Mouse (Mus musculus): Measurements from ENCODE around the gene Bsg. TPM values are rescaled to one million over a fixed set of nuclear protein-coding genes. Genes with fewer than 3 reads are reported as not detected.

The Bsg gene
- polyA plus RNA-seq, 1 experiment from 2014 or later = 900 TPM

GRCm38 (mm10) chr10:79726090-79726489 lies 21.8 kb downstream of the Bsg start:
- no peak overlapping the region for H3K9ac ChIP-seq (ENCODE audit: low read length)
- H3K4me1 ChIP-seq (replicated peaks; ENCODE audit: control insufficient read depth, insufficient read depth, low read length) = no peaks in the 10 kb centered on the region
- no peaks in the 10 kb centered on the region for H3K27me3 ChIP-seq (replicated peaks; ENCODE audit: control insufficient read depth, insufficient read depth, low read length)
- H3K36me3 ChIP-seq (ENCODE audit: control insufficient read depth, insufficient read depth, low read length) = no peaks in the 10 kb centered on the region
- ATAC-seq (replicated peaks; ENCODE audit: low FRiP score, low TSS enrichment, low read depth) (no peak), DNase-seq (ENCODE audit: low spot score) (peak; percentile 66)
- H3K9me3 ChIP-seq (ENCODE audit: control insufficient read depth, low read length) = no peaks in the 10 kb centered on the region
- H3K27ac ChIP-seq (ENCODE audit: low read depth) = no peak overlapping the region
- WGBS = 42% methylated on average over 11 of the region's 11 CpGs
- H3K4me2 ChIP-seq (ENCODE audit: low read length) = no peak overlapping the region
- no peak overlapping the region for H3K4me3 ChIP-seq (ENCODE audit: low read depth, low read length)

- Histone ChIP-seq H3K9ac (ENCODE audit: low read length) (no peak overlapping the region), H3K9me3 (ENCODE audit: control insufficient read depth, low read length) (0 out of 2 replicates have a peak, but pooled peaks cover 5% of the 10 kb centered on the region), H3K4me3 (ENCODE audit: low read depth, low read length) (no peak overlapping the region), H3K4me1 (replicated peaks; ENCODE audit: control insufficient read depth, insufficient read depth, low read length) (no peaks in the 10 kb centered on the region), H3K27me3 (replicated peaks; ENCODE audit: control insufficient read depth, insufficient read depth, low read length) (no peaks in the 10 kb centered on the region), H3K4me2 (ENCODE audit: low read length) (no peak overlapping the region), H3K36me3 (ENCODE audit: control insufficient read depth, insufficient read depth, low read length) (no peaks in the 10 kb centered on the region), H3K27ac (ENCODE audit: low read depth) (no peak overlapping the region)
- DNase-seq (ENCODE audit: low spot score) (no peak), ATAC-seq (replicated peaks; ENCODE audit: low FRiP score, low TSS enrichment, low read depth) (no peak)
- 75% methylated on average over 28 of the region's 28 CpGs for WGBS
These were observed 24.3 kb downstream of the Bsg start for GRCm38 (mm10) chr10:79728323-79729249.

DNA sequence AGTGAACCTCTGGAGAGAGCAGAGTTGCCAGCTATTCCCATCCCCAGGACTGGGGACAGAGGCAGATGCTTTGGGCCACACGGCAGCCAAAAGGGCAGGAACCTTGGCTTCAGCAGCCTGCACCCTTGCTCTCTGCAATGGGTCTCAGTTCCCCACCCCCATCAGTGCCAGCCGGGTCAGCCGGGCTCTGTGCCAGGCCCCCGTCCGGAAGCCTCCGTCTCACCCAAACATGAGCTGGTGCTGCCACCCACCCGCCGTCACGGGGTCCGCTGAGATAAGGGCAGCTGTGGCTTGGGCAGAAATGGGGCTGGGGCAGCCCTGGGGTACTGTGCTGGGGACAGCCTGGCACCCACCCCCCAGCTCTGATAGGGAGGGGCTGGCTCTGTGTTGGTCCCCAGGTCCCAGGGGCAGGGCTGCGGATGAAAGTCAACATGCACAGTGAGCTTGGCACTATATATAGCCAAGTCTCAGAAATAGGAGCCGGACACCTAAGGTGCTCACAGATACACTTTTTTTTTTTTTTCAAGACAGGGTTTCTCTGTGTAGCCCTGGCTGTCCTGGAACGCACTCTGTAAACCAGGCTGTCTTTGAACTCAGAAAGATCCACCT lies 25.2 kb downstream of the Bsg start:
- no peak overlapping the region for H3K27ac ChIP-seq (ENCODE audit: low read depth)
- WGBS = 82% methylated on average over 13 of the region's 13 CpGs
- H3K9me3 ChIP-seq (ENCODE audit: control insufficient read depth, low read length) = 0 out of 2 replicates have a peak, but pooled peaks cover 5% of the 10 kb centered on the region
- no peak for ATAC-seq (replicated peaks; ENCODE audit: low FRiP score, low TSS enrichment, low read depth)
- no peak overlapping the region for H3K9ac ChIP-seq (ENCODE audit: low read length)
- H3K4me2 ChIP-seq (ENCODE audit: low read length) = no peak overlapping the region
- no peaks in the 10 kb centered on the region for H3K4me1 ChIP-seq (replicated peaks; ENCODE audit: control insufficient read depth, insufficient read depth, low read length)
- no peak for DNase-seq (ENCODE audit: low spot score)
- no peaks in the 10 kb centered on the region for H3K36me3 ChIP-seq (ENCODE audit: control insufficient read depth, insufficient read depth, low read length)
- H3K4me3 ChIP-seq (ENCODE audit: low read depth, low read length) = no peak overlapping the region
- H3K27me3 ChIP-seq (replicated peaks; ENCODE audit: control insufficient read depth, insufficient read depth, low read length) = no peaks in the 10 kb centered on the region

DNA sequence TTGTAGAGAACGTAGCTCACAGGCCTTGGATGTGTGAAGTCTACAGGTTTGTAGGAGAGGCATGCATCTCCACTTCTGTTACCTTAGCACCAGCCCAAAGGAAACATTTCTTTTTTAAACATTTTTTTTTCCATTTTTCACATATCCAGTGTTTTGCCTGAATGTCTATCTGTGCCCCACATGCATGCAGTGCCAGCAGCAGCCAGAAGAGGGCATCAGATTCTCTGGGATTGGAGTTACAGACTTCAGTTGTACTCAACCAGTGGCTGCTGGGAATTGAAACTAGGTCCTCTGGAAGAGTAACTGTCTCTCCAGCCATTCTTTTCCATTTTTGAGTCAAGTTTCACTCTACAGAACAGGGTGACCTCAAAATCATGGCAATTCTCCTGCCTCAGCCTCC lies 28.2 kb downstream of the Bsg start:
- no peaks in the 10 kb centered on the region for H3K4me1 ChIP-seq (replicated peaks; ENCODE audit: control insufficient read depth, insufficient read depth, low read length)
- H3K9me3 ChIP-seq (ENCODE audit: control insufficient read depth, low read length) = peaks cover 30% of the 10 kb centered on the region
- 82% methylated on average over 1 of the region's 1 CpGs for WGBS
- no peak for DNase-seq (ENCODE audit: low spot score)
- H3K9ac ChIP-seq (ENCODE audit: low read length) = no peak overlapping the region
- no peak overlapping the region for H3K27ac ChIP-seq (ENCODE audit: low read depth)
- H3K36me3 ChIP-seq (ENCODE audit: control insufficient read depth, insufficient read depth, low read length) = peaks cover 17% of the 10 kb centered on the region
- ATAC-seq (replicated peaks; ENCODE audit: low FRiP score, low TSS enrichment, low read depth) = no peak
- H3K4me3 ChIP-seq (ENCODE audit: low read depth, low read length) = no peak overlapping the region
- H3K4me2 ChIP-seq (ENCODE audit: low read length) = no peak overlapping the region
- H3K27me3 ChIP-seq (replicated peaks; ENCODE audit: control insufficient read depth, insufficient read depth, low read length) = no peaks in the 10 kb centered on the region; the same call in 1 of the 2 replicates

- Histone ChIP-seq H3K27ac (ENCODE audit: low read depth) (no peak overlapping the region), H3K9ac (ENCODE audit: low read length) (no peak overlapping the region), H3K9me3 (ENCODE audit: control insufficient read depth, low read length) (peaks cover 43% of the 10 kb centered on the region), H3K4me1 (replicated peaks; ENCODE audit: control insufficient read depth, insufficient read depth, low read length) (no peaks in the 10 kb centered on the region), H3K4me3 (ENCODE audit: low read depth, low read length) (no peak overlapping the region), H3K4me2 (ENCODE audit: low read length) (no peak overlapping the region), H3K36me3 (ENCODE audit: control insufficient read depth, insufficient read depth, low read length) (peaks cover 31% of the 10 kb centered on the region), H3K27me3 (replicated peaks; ENCODE audit: control insufficient read depth, insufficient read depth, low read length) (no peaks in the 10 kb centered on the region; the same call in 1 of the 2 replicates)
- 94% methylated on average over 15 of the region's 15 CpGs for WGBS
- ATAC-seq (replicated peaks; ENCODE audit: low FRiP score, low TSS enrichment, low read depth) (no peak), DNase-seq (ENCODE audit: low spot score) (no peak)
These were observed 29.6 kb downstream of the Bsg start for GRCm38 (mm10) chr10:79733847-79734246.

DNA sequence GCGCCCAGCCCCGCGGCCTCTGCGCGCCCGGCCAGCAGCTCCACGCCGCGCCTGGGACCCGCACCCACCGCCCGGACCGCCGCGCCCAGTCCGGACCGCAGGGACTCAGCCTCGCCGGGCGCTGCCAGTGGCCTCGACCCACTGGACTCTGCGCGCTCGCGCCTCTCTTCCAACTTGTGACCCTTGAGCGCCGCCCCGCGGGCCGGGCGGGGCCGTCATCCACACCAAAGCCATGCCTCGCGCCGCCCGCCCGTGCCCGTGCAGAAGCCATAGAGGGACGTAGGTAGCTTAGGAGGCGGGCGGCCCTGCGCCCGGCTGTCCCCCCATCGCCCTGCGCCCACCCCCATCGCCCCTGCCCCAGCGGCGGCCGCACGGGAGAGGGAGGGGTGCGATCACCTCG lies 31.1 kb downstream of the Bsg start:
- no peak overlapping the region for H3K4me3 ChIP-seq (ENCODE audit: low read depth, low read length)
- peaks cover 46% of the 10 kb centered on the region for H3K36me3 ChIP-seq (ENCODE audit: control insufficient read depth, insufficient read depth, low read length)
- no peak overlapping the region for H3K4me2 ChIP-seq (ENCODE audit: low read length)
- no peaks in the 10 kb centered on the region for H3K4me1 ChIP-seq (replicated peaks; ENCODE audit: control insufficient read depth, insufficient read depth, low read length)
- ATAC-seq (replicated peaks; ENCODE audit: low FRiP score, low TSS enrichment, low read depth) = 0 out of 2 replicates have a peak, but pooled peaks have one; percentile 2
- WGBS = 25% methylated on average over 37 of the region's 52 CpGs
- peaks cover 59% of the 10 kb centered on the region for H3K9me3 ChIP-seq (ENCODE audit: control insufficient read depth, low read length)
- H3K9ac ChIP-seq (ENCODE audit: low read length) = no peak overlapping the region
- no peak for DNase-seq (ENCODE audit: low spot score)
- H3K27ac ChIP-seq (ENCODE audit: low read depth) = no peak overlapping the region
- no peaks in the 10 kb centered on the region; the same call in 1 of the 2 replicates for H3K27me3 ChIP-seq (replicated peaks; ENCODE audit: control insufficient read depth, insufficient read depth, low read length)

DNA sequence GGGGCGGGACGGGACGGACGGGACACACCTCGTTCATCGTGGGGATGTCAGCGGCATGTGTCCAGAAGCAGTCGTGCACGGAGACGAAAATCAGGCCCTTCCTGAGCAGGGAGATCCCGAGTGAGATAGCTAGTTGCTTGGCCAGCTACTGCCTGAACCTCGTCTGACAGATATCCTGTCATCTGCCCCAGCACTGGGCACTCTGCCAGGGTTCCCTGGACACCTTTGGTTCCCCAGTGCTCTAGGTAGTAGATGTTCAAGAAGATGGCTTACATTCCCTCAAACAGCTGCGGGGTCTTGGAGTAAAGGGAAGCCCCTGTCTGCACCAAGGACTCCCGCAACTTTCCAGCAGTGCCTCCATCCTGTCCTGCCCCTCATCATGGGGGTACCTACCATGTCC lies 32.4 kb downstream of the Bsg start:
- H3K27me3 ChIP-seq (replicated peaks; ENCODE audit: control insufficient read depth, insufficient read depth, low read length) = no peaks in the 10 kb centered on the region; the same call in 1 of the 2 replicates
- H3K4me1 ChIP-seq (replicated peaks; ENCODE audit: control insufficient read depth, insufficient read depth, low read length) = no peaks in the 10 kb centered on the region
- no peak overlapping the region for H3K27ac ChIP-seq (ENCODE audit: low read depth)
- no peak for ATAC-seq (replicated peaks; ENCODE audit: low FRiP score, low TSS enrichment, low read depth)
- H3K36me3 ChIP-seq (ENCODE audit: control insufficient read depth, insufficient read depth, low read length) = peaks cover 59% of the 10 kb centered on the region
- no peak overlapping the region for H3K4me2 ChIP-seq (ENCODE audit: low read length)
- no peak for DNase-seq (ENCODE audit: low spot score)
- H3K9me3 ChIP-seq (ENCODE audit: control insufficient read depth, low read length) = peaks cover 70% of the 10 kb centered on the region
- H3K4me3 ChIP-seq (ENCODE audit: low read depth, low read length) = no peak overlapping the region
- 90% methylated on average over 14 of the region's 14 CpGs for WGBS
- no peak overlapping the region for H3K9ac ChIP-seq (ENCODE audit: low read length)

DNA sequence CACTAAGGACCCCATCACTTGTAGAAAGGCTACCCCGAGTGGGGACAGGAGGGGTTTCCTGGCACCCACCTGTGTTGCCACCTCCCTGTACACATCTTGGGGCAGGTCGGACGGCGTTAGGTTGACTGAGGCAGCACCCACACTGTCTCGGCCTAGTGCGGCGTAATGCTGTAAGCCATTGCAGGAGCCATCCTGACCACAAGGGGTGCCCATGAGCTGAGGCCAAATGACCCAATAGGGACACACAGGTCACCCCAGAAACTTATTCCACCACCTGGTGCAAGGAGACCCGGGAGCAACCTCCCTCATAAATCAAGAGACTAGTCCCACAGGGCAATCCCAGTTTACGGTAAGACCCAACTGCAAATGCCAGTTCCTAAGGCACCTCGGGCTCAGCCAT lies 34.0 kb downstream of the Bsg start:
- ATAC-seq (replicated peaks; ENCODE audit: low FRiP score, low TSS enrichment, low read depth) (no peak), DNase-seq (ENCODE audit: low spot score) (no peak)
- H3K9ac ChIP-seq (ENCODE audit: low read length) = no peak overlapping the region
- H3K4me3 ChIP-seq (ENCODE audit: low read depth, low read length) = no peak overlapping the region
- H3K9me3 ChIP-seq (ENCODE audit: control insufficient read depth, low read length) = peaks cover 65% of the 10 kb centered on the region
- H3K36me3 ChIP-seq (ENCODE audit: control insufficient read depth, insufficient read depth, low read length) = peaks cover 74% of the 10 kb centered on the region
- no peak overlapping the region for H3K27ac ChIP-seq (ENCODE audit: low read depth)
- no peaks in the 10 kb centered on the region; the same call in 1 of the 2 replicates for H3K27me3 ChIP-seq (replicated peaks; ENCODE audit: control insufficient read depth, insufficient read depth, low read length)
- no peak overlapping the region for H3K4me2 ChIP-seq (ENCODE audit: low read length)
- 91% methylated on average over 10 of the region's 10 CpGs for WGBS
- H3K4me1 ChIP-seq (replicated peaks; ENCODE audit: control insufficient read depth, insufficient read depth, low read length) = no peaks in the 10 kb centered on the region

Data from intestine, embryonic 14.5 days (tissue).